Mouse (Mus musculus): ENCODE results near the gene Plekha6. TPM values are rescaled to one million over a fixed set of nuclear protein-coding genes. Genes with fewer than 3 reads are reported as not detected.
A peak's percentile ranks its signal among the peaks of the same experiment; 100 is the strongest.

Gene Plekha6
- polyA plus RNA-seq, 1 experiment, result 0.57 TPM

DNA sequence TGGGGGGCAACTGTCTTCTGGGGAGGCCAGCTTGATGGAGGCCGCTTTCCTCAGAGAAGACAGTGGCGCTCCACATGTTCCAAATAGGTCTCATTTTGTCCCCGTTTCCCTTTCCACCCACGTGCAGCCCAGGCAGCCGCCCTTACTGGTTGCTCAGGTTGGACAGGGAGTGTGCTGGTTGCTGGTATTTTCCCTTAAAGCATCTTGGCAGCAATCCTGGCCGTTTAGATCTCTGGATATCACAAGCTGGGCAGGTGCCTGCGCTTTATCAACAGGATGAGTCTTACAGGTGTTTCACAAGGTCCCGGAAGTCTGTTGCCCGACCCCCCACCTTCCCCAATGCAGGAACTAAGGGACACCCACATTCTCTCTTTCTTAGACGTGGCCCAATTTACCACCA lies 2.0 kb upstream of the Plekha6 start:
- TF ChIP-seq FLI1 (IDR thresholded peaks at IDR 0.05; ENCODE audit: low read length), result no peak
- no peak for TF ChIP-seq GATA1 (IDR thresholded peaks at IDR 0.05; ENCODE audit: borderline replicate concordance, low read length)
- Histone ChIP-seq H3K27me3 (replicated peaks) (peaks cover 91% of the 10 kb centered on the region), H3K36me3 (replicated peaks; ENCODE audit: low read length) (no peaks in the 10 kb centered on the region), H3K4me1 (peaks cover 39% of the 10 kb centered on the region), H3K9me3 (no peaks in the 10 kb centered on the region), H3K4me3 (replicated peaks) (no peak overlapping the region)

DNA sequence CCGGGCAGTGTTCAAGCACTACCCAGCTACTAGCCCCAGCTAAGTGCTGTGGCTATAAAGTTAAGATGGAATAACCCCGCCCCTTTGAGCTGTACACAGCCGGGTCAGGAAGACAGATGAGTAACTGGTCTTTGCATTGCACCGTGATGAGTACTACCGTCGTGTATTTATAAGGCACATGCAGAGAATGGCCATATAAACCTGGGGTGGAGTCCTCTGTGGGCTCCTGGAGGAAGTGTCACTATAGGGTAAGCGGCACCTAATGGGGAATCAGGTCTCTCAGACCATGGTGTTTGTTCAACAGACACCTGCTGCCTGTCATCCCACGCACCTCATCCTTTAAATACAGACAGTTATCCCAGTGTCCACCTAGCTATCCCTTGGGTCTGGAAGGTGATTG lies 1.0 kb upstream of the Plekha6 start:
- Histone ChIP-seq H3K27me3 (replicated peaks) (peaks cover 91% of the 10 kb centered on the region), H3K4me3 (replicated peaks) (no peak overlapping the region), H3K36me3 (replicated peaks; ENCODE audit: low read length) (no peaks in the 10 kb centered on the region), H3K4me1 (peaks cover 39% of the 10 kb centered on the region), H3K9me3 (no peaks in the 10 kb centered on the region)
- TF ChIP-seq GATA1 (IDR thresholded peaks at IDR 0.05; ENCODE audit: borderline replicate concordance, low read length) (no peak), FLI1 (IDR thresholded peaks at IDR 0.05; ENCODE audit: low read length) (no peak)

DNA sequence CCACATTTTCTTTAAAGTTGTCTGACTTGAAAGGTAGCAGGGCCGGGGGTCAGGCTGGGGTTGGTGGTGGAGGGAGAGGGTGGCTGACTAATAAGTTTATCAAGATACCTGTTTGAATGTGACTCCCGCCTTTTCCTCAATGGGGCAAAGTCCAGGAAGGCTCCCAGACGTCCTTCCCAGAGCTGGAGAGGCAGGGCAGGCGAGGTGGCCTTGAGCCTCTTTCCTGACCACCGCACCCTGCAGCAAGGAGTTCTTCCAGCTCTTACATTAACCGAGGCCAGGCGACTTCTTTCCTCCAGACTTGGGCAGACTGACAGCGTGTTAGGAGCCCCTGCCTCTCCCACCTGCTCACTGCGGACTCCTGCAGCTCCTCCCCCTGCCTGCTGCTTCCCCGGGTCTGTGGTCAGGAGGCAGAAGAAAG lies 591 bp downstream of the Plekha6 start:
- H3K9me3 ChIP-seq, result no peaks in the 10 kb centered on the region
- no peak for TF ChIP-seq FLI1 (IDR thresholded peaks at IDR 0.05; ENCODE audit: low read length)
- no peak for TF ChIP-seq GATA1 (IDR thresholded peaks at IDR 0.05; ENCODE audit: borderline replicate concordance, low read length)
- peaks cover 29% of the 10 kb centered on the region for H3K4me1 ChIP-seq
- peaks cover 92% of the 10 kb centered on the region for H3K27me3 ChIP-seq (replicated peaks)
- H3K4me3 ChIP-seq (replicated peaks), result peak overlapping the region; percentile 88
- H3K36me3 ChIP-seq (replicated peaks; ENCODE audit: low read length), result no peaks in the 10 kb centered on the region

DNA sequence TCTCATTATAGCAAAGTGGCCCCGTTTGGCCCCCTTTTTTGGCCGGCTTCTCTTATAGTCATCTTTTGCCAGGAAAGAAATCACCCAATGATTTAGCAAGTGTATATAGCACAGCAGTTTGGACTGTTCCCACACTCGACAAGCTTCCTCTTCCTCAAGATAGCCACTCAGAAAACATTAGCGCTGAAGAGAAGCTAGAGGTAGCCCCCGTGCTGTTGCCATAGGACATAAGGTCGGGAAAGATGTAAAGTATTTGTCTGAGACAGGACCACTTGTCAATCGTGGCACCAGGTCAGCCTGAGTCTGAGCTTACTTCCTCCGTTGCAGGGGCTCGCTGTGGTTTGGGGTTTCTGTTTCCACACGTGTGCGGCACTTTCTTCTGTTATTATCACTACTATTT lies 1.1 kb downstream of the Plekha6 start:
- H3K9me3 ChIP-seq, result no peaks in the 10 kb centered on the region
- H3K4me1 ChIP-seq, result peaks cover 29% of the 10 kb centered on the region
- H3K36me3 ChIP-seq (replicated peaks; ENCODE audit: low read length), result no peaks in the 10 kb centered on the region
- TF ChIP-seq FLI1 (IDR thresholded peaks at IDR 0.05; ENCODE audit: low read length), result no peak
- no peak for TF ChIP-seq GATA1 (IDR thresholded peaks at IDR 0.05; ENCODE audit: borderline replicate concordance, low read length)
- H3K4me3 ChIP-seq (replicated peaks), result peak overlapping the region; percentile 64
- peaks cover 95% of the 10 kb centered on the region for H3K27me3 ChIP-seq (replicated peaks)

DNA sequence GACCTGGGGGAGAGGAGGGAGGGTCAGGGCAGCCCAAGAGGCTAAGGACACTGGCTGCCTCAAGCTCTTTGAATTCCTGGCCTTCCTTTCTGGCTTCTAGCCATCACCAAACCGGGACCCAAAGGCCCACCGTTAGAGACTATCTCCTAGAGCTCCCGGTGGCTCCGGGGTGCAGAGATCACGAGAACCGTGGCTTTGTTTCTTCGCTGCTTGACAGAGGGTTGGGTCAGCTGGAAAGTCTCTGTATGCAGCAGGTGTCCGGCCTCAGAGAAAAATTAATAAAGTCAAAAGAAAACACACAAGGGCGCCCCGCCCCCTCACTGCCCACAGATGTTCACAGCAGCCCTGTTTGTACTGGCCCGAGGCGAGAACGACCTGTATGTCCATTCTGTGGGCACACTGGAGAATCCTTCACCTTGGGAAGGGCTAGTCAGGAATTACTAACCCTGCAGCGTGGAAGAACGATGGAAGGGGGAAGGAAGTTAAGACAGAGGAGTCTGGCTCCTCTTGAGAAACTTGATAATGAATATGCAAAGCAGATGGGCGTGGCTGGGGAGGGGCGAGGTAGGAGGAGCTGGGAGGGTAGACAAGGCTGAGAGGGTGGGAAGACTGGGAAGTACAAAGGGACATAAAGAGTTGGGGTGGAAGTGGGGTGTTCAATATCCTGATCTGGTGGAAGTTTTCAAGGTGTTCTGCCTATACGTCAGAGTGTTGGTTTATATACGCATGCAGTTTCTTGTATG lies 4.5 kb downstream of the Plekha6 start:
- Histone ChIP-seq H3K4me3 (replicated peaks) (no peak overlapping the region), H3K36me3 (replicated peaks; ENCODE audit: low read length) (no peaks in the 10 kb centered on the region), H3K4me1 (peaks cover 24% of the 10 kb centered on the region), H3K27me3 (replicated peaks) (peaks cover 96% of the 10 kb centered on the region), H3K9me3 (peaks cover 4% of the 10 kb centered on the region; the same call in 1 of the 2 replicates)
- no peak for TF ChIP-seq FLI1 (IDR thresholded peaks at IDR 0.05; ENCODE audit: low read length)

DNA sequence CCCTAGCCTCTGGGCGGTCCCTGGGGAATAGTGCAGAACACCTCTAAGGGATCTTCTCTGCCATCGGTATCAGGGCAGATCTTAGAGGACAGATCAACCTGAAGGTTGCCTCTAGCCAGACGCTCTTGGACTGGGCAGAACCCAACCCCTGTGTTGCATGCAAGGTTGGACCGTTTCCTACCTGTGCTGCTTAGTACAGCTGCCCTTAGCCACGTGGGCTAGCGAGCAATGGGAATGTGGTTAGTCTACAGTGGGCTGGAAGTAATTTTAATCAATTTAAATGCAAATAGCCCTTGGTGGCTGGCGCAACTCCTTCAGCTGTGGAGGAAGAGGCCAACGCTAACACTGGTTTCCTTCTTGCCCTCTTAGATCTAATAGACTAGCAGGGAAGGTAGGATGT lies 6.2 kb downstream of the Plekha6 start:
- H3K9me3 ChIP-seq, result peaks cover 4% of the 10 kb centered on the region; the same call in 1 of the 2 replicates
- H3K4me3 ChIP-seq (replicated peaks), result no peak overlapping the region
- H3K27me3 ChIP-seq (replicated peaks), result peaks cover 95% of the 10 kb centered on the region
- H3K36me3 ChIP-seq (replicated peaks; ENCODE audit: low read length), result no peaks in the 10 kb centered on the region
- TF ChIP-seq FLI1 (IDR thresholded peaks at IDR 0.05; ENCODE audit: low read length) (no peak), GATA1 (IDR thresholded peaks at IDR 0.05; ENCODE audit: borderline replicate concordance, low read length) (no peak)
- peaks cover 7% of the 10 kb centered on the region for H3K4me1 ChIP-seq

DNA sequence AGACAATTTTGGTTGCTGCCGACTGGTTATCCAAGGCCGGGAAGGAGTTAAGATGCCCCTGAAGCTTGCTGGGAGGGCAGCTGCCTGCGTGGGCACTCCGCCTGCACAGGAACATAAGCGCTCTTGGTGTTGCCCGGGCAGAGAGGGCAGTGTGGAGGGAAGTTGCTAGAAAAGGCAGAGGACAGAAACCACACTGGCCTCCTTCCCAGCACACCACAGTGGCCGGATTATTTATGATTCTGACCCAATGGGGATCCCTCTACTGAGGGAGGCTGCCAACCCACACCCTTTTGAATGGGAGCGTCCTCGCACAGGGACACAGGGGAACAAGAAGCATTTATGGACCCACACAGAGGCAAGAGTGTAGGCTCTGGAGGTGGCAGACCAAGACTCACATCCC lies 7.3 kb downstream of the Plekha6 start:
- H3K4me3 ChIP-seq (replicated peaks), result no peak overlapping the region
- H3K9me3 ChIP-seq, result peaks cover 4% of the 10 kb centered on the region; the same call in 1 of the 2 replicates
- TF ChIP-seq GATA1 (IDR thresholded peaks at IDR 0.05; ENCODE audit: borderline replicate concordance, low read length) (no peak), FLI1 (IDR thresholded peaks at IDR 0.05; ENCODE audit: low read length) (no peak)
- no peaks in the 10 kb centered on the region for H3K36me3 ChIP-seq (replicated peaks; ENCODE audit: low read length)
- peaks cover 6% of the 10 kb centered on the region; the same call in 1 of the 2 replicates for H3K4me1 ChIP-seq
- H3K27me3 ChIP-seq (replicated peaks), result peaks cover 97% of the 10 kb centered on the region

DNA sequence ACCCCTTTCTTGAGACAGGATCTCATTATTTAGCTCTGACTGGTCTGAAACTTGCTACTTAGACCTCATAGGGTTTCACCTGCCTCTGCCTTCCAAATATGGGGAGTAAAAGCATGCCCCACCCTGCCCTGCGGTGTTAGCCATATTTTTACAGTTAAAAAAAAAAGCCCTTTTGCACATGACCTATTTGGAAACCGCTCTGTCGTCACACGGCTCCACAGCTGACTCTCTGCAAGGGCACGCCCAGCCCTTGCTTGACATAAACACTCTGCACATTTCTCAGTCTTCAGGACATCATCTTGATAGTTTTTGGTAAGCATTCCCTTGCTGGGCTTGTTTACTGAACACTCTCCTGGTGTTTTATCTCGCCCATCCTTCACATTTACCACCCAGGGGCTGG lies 11.1 kb downstream of the Plekha6 start:
- TF ChIP-seq GATA1 (IDR thresholded peaks at IDR 0.05; ENCODE audit: borderline replicate concordance, low read length) (no peak), FLI1 (IDR thresholded peaks at IDR 0.05; ENCODE audit: low read length) (no peak)
- H3K4me1 ChIP-seq, result peaks cover 6% of the 10 kb centered on the region; the same call in 1 of the 2 replicates
- H3K9me3 ChIP-seq, result peaks cover 4% of the 10 kb centered on the region; the same call in 1 of the 2 replicates
- H3K4me3 ChIP-seq (replicated peaks), result no peak overlapping the region
- peaks cover 85% of the 10 kb centered on the region for H3K27me3 ChIP-seq (replicated peaks)
- H3K36me3 ChIP-seq (replicated peaks; ENCODE audit: low read length), result no peaks in the 10 kb centered on the region

DNA sequence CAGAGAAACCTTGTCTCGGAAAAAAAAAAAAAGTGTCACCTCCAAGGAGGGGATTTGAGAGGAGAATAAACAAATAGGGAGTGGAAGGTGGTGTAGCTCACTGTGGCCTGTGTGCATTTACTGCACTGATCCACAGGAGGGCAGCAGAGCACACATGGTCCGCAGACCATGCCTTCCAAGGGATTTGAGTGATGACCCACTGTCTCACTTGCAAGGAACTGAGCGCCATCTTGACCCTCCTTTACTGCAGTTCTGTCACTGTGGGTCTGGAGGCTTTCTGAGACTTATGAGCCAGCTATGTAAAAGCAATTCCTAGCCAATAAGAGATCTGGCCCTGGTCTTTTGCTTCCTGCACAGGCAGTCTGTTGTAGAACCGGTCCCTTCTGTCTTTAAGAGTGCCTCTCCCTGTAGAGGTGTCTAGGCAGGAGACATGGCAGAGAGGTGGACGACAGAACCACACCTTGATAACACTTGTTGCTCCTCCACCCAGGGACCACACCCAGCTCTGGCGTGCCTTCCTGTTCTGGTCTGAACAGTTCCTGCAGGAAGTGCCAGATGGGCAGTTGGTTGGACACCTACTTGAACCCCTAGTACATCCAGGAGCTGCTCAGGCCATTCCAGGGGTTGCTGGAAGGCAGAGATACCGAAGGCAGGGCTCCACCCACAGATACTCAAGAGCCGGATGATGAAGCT lies 13.6 kb downstream of the Plekha6 start:
- TF ChIP-seq GATA1 (IDR thresholded peaks at IDR 0.05; ENCODE audit: borderline replicate concordance, low read length) (no peak), FLI1 (IDR thresholded peaks at IDR 0.05; ENCODE audit: low read length) (no peak)
- Histone ChIP-seq H3K27me3 (replicated peaks) (peaks cover 82% of the 10 kb centered on the region), H3K36me3 (replicated peaks; ENCODE audit: low read length) (no peaks in the 10 kb centered on the region), H3K4me1 (peaks cover 24% of the 10 kb centered on the region), H3K9me3 (peaks cover 4% of the 10 kb centered on the region; the same call in 1 of the 2 replicates), H3K4me3 (replicated peaks) (no peak overlapping the region)
